Mouse (Mus musculus) CD8-positive naive resting alpha-beta T cell, adult 57 days (primary cell): ENCODE results near the gene Fitm1. TPM values are rescaled to one million over a fixed set of nuclear protein-coding genes. Genes with fewer than 3 reads are reported as not detected.

Experiments
- total RNA-seq: library from RNA; stranded (reverse); gene quantifications from one replicate; pipeline ENCODE4 v1.2.4, GENCODE M21; 2023

Gene Fitm1
- not detected for total RNA-seq

GRCm38 (mm10) chr14:55575302-55575701 lies at the start of gene Fitm1:
TSS of gene Fitm1 (plus strand) at chr14:55575617.

GRCm38 (mm10) chr14:55540067-55540786 lies 35.2 kb upstream of the Fitm1 start, which contains the start of gene Pck2:
TSS of gene Pck2 (plus strand) at chr14:55540266.

GRCm38 (mm10) chr14:55559799-55560201 lies 15.6 kb upstream of the Fitm1 start, which contains the start of gene Dcaf11:
TSS of gene Dcaf11 (plus strand) at chr14:55560006.

GRCm38 (mm10) chr14:55560202-55561073 lies 15.0 kb upstream of the Fitm1 start, which contains the start of gene A730061H03Rik:
TSS of gene A730061H03Rik (minus strand) at chr14:55560406.

GRCm38 (mm10) chr14:55577871-55578667 lies 2.7 kb downstream of the Fitm1 start, which contains the start of gene Psme1:
TSS of gene Psme1 (plus strand) at chr14:55578123.

GRCm38 (mm10) chr14:55584702-55585565 lies 9.5 kb downstream of the Fitm1 start, which contains the start of gene Emc9:
TSS of gene Emc9 (minus strand) at chr14:55585302.

GRCm38 (mm10) chr14:55590748-55591330 lies 15.4 kb downstream of the Fitm1 start, which contains the start of gene Psme2:
TSS of gene Psme2 (minus strand) at chr14:55591113.

GRCm38 (mm10) chr14:55591331-55591891 lies 16.0 kb downstream of the Fitm1 start, which contains the start of gene Rnf31:
TSS of gene Rnf31 (plus strand) at chr14:55591708.

GRCm38 (mm10) chr14:55603271-55603632 lies 27.8 kb downstream of the Fitm1 start, which contains the start of gene Irf9:
TSS of gene Irf9 (plus strand) at chr14:55603571.

GRCm38 (mm10) chr14:55617822-55618221 lies 42.4 kb downstream of the Fitm1 start, which contains the start of gene Rec8:
TSS of gene Rec8 (plus strand) at chr14:55618037.

Other genes starting within 250 kb of the Fitm1 start
- gene Dhrs4, start 96.9 kb upstream of the Fitm1 start, total RNA-seq: 24.5 TPM
- gene Carmil3, start 85.0 kb upstream of the Fitm1 start, total RNA-seq: 0.52 TPM
- gene Cpne6, start 65.2 kb upstream of the Fitm1 start, total RNA-seq: not detected
- not detected for gene Nrl, start 50.6 kb upstream of the Fitm1 start, total RNA-seq
- gene Pck2, start 35.4 kb upstream of the Fitm1 start, total RNA-seq: 10.7 TPM
- 72.0 TPM for gene Dcaf11, start 15.6 kb upstream of the Fitm1 start, total RNA-seq
- 2.6 TPM for gene A730061H03Rik, start 15.2 kb upstream of the Fitm1 start, total RNA-seq
- 323 TPM for gene Psme1, start 2.5 kb downstream of the Fitm1 start, total RNA-seq
- 26.3 TPM for gene Emc9, start 9.7 kb downstream of the Fitm1 start, total RNA-seq
- gene Psme2, start 15.5 kb downstream of the Fitm1 start, total RNA-seq: 372 TPM
- gene Rnf31, start 16.1 kb downstream of the Fitm1 start, total RNA-seq: 91.9 TPM
- gene Irf9, start 28.0 kb downstream of the Fitm1 start, total RNA-seq: 90.0 TPM
- not detected for gene Rec8, start 42.4 kb downstream of the Fitm1 start, total RNA-seq
- 65.4 TPM for gene Ipo4, start 60.3 kb downstream of the Fitm1 start, total RNA-seq
- gene Gm49378, start 62.3 kb downstream of the Fitm1 start, total RNA-seq: 4.2 TPM
- 40.1 TPM for gene Tm9sf1, start 68.2 kb downstream of the Fitm1 start, total RNA-seq
- 4.1 TPM for gene Tssk4, start 74.6 kb downstream of the Fitm1 start, total RNA-seq
- gene Mdp1, start 84.9 kb downstream of the Fitm1 start, total RNA-seq: 45.7 TPM
- 18.6 TPM for gene Gmpr2, start 96.3 kb downstream of the Fitm1 start, total RNA-seq
- 164 TPM for gene Nedd8, start 96.5 kb downstream of the Fitm1 start, total RNA-seq
- 101 TPM for gene Tinf2, start 106.2 kb downstream of the Fitm1 start, total RNA-seq
- 0.95 TPM for gene Tgm1, start 138.3 kb downstream of the Fitm1 start, total RNA-seq
- gene Rabggta, start 146.6 kb downstream of the Fitm1 start, total RNA-seq: 85.8 TPM
- 11.6 TPM for gene Dhrs1, start 170.1 kb downstream of the Fitm1 start, total RNA-seq
- gene Nop9, start 170.1 kb downstream of the Fitm1 start, total RNA-seq: 30.4 TPM
- gene Cideb, start 182.8 kb downstream of the Fitm1 start, total RNA-seq: not detected
- gene Ltb4r2, start 185.8 kb downstream of the Fitm1 start, total RNA-seq: 0.18 TPM
- gene Ltb4r1, start 190.3 kb downstream of the Fitm1 start, total RNA-seq: 0.37 TPM
- 0.52 TPM for gene Adcy4, start 208.5 kb downstream of the Fitm1 start, total RNA-seq
- 40.3 TPM for gene Ripk3, start 213.2 kb downstream of the Fitm1 start, total RNA-seq
- not detected for gene Nfatc4, start 247.5 kb downstream of the Fitm1 start, total RNA-seq